Mouse (Mus musculus) pancreas, adult 10 weeks (tissue): ENCODE data around the gene Ormdl1. TPM values are rescaled to one million over a fixed set of nuclear protein-coding genes. Genes with fewer than 3 reads are reported as not detected.

ENCODE experiments used
- polyA plus RNA-seq: library from polyadenylated mRNA; stranded (reverse); fragments of 350-450 nt; fragmentation: Illumina TruSeq; extraction: RNeasy Lipid Tissue Mini Kit (QIAGEN cat#74804); gene quantifications from one replicate; pipeline ENCODE4 v1.2.3, GENCODE M21; 2015; ENCODE audit warnings: low read depth, low replicate concordance; ENCODE audit not compliant: insufficient read depth

The Ormdl1 gene
- polyA plus RNA-seq, result 2.3 TPM

DNA sequence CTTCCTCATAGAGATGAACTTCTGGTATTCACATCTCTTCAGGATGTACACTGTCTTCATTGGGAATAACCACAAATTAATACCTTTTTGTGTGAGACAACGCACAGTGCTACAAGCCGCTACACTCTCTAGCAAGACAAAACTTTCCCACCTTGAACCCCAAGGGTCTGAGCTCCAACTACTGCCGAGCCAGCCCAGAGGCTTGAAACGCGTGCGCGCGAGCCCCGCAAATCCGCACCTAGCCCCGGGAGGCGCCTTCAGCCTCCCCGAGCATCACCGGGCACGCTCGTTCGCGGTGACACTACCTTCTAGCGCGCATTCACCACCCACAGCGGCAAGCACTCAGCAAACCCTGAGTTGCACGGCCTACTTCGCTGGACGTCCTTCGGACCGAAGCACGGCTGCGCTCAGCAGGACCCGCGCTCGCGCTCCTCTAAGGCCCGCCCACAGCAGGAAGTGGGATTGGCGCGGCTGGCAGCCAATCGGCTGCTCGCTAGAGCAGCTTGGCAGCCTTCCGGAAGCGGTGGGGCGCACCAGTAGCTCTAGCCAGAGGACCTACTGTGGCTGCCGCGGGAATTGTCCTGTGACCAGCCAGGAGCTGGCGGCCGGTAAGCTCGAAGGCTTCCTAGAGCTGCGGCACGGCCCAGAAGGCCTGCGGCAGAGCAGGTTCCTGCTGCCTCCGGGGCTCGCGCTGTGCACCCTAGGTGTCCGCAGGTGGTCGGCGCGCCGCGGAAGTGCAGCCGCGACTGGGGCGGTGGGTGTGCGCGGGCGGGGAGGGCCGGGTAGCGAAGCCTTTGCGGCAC, at the start of gene Ormdl1, which contains the start of the genes Pms1 and Gm28778:
Gene Ormdl1, plus strand, starts transcription at position 515 of the 803 bp plus-strand sequence.
Gene Pms1, minus strand, starts transcription at position 438 of the 803 bp plus-strand sequence.
Gene Gm28778, plus strand, starts transcription at position 531 of the 803 bp plus-strand sequence.

GRCm38 (mm10) chr1:53312989-53313967, 16.4 kb downstream of the Ormdl1 start, which contains the start of gene Osgepl1:
Osgepl1 (plus strand) TSS chr1:53313624.

DNA sequence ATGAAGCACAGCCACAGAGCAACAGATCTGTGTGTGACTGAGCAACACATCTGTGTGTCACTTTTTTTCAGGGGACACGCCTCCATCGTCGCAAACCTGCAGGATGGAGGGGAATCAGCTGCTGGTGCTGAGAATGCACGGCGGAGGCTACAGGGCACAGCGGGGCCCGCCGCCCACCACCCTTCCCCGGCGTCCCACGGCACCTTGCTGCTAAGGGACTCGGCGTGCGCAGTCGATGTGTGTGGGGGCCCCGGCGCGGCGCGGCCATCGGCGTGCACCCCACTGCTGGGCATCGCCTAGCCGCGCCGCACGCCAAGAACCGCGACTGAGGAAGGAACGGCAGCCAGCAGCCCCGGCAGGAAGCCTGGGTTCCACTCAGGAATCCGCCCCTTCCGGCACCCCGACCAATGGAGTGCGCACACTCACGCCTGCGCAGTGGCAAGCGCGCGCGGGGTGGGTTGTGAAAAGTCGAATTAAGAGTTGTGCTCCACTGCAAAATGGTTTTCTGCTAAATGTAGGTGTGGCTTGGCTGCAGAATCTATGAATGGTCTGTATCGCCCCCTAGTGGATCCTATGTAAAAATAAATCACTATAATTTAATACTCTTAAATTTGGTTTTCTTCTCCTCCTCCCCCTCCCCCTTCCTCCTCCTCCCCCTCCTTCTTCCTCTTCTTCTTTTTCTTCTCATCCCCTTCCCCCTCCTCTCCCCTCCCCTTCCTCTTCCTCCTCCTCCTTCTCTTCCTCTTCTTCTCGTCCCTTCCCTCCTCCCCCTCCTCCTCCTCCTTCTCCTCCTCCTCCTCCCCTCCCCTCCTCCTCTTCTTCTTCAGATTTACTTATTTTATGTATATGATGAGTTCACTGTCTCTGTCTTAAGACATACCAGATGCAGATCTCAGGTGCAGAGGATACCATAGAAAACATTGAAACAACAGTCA, 55.7 kb downstream of the Ormdl1 start, which contains the start of the genes Asdurf, Gm28551 and Asnsd1:
Gene Asdurf, minus strand, starts transcription at position 293 of the 935 bp plus-strand sequence.
Gene Gm28551, minus strand, starts transcription at position 341 of the 935 bp plus-strand sequence.
Gene Asnsd1, minus strand, starts transcription at position 426 of the 935 bp plus-strand sequence.

Other genes starting within 250 kb of the Ormdl1 start
- gene Mstn, start 235.5 kb upstream of the Ormdl1 start, polyA plus RNA-seq, result not detected
- not detected for gene 1700019A02Rik, start 109.5 kb upstream of the Ormdl1 start, polyA plus RNA-seq
- gene Pms1, start 77 bp upstream of the Ormdl1 start, polyA plus RNA-seq, result 0.59 TPM
- gene Gm28778, start within 50 bp of the Ormdl1 start, polyA plus RNA-seq, result not detected
- gene Osgepl1, start 16.5 kb downstream of the Ormdl1 start, polyA plus RNA-seq, result 4.7 TPM
- not detected for gene Asdurf, start 55.5 kb downstream of the Ormdl1 start, polyA plus RNA-seq
- not detected for gene Gm28551, start 55.6 kb downstream of the Ormdl1 start, polyA plus RNA-seq
- 16.4 TPM for gene Asnsd1, start 55.7 kb downstream of the Ormdl1 start, polyA plus RNA-seq